Mouse (Mus musculus): ENCODE data around the gene Prkag1.

Prkag1 gene

DNA sequence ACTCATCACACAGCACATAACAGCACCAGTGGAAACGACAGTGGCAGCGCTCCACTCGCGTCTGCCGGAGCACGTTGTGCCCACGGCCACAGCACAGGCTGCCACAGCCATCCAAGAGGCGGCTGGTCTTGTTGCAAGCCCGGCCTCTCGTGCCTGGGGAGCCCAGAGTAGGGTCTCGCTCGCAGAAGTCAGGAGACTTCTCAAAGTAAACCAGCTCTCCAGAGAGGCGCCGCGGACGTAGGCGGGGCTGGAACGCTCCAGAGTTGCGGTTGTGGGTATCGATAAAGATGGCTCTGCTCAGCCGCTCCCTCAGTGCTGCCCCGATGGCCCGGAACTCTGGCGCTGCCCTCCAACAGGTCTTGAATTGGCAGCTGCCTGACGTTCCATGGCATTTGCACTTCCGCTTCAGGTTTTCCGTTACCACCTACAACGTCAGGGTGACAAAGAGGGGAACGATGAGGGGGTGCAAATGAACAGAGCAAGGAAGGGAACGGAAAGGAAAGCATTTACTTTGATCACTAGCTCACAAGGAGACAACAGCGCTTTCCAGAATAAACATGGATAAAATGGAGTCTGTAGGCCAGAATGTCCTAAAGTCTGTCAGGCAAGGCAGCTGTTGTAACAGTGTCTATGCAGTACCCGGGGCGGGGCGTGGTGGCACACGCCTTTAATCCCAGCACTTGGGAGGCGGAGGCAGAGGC is 58.7 kb downstream of the Prkag1 start:
- no peak for DNase-seq (ENCODE audit: low read depth, low spot score)

DNA sequence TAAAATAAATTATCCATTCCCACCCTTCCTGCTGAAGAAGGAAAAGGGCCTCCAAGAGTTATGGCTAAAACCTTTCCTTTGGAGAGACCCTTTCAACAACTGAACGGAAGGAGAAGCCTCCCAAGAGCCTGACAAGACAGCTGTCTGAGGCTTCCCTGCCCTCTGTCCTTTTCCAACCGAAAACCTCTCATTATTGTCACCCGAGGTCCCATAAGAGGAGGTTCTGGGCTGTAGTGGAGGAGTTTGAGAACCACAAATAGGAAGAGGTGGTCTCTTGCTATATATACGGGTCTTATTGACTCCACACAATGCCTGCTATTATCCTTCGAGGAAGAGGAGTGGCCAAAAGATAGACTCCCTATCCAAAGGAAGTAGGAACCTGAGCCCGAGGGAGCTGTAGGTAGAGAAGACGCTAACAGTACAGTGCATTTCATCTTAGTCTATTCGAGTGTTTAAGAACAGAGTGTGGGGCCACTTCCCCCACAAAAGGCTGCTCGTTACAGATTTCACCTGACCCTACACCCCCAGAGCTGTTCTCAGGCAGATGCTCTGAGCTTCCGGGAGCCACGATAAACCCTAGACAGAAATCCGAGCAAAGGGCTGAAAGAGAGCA is 59.4 kb downstream of the Prkag1 start:
- DNase-seq (ENCODE audit: low read depth, low spot score), result no peak

DNA sequence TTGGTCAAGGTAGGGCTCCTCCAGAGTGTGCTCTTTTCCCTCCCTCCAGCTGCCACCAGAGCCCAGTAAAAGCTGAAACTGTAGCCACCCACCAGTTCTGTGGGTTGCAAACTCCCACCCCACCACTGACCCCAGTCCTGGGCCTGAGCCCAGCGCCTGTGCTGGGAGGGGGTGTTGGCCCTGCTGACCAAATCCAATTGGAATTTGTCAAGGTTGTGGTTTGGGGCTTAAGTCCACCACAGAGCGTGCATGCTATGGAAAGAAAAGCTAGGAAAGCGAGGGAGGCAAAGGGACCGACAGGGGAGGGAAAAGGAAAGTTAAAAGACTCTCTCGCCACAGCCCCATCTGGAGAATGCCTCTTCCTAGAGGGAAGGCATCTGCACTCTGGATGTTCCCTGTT is 63.1 kb downstream of the Prkag1 start:
- no peak for DNase-seq (ENCODE audit: low read depth, low spot score)

DNA sequence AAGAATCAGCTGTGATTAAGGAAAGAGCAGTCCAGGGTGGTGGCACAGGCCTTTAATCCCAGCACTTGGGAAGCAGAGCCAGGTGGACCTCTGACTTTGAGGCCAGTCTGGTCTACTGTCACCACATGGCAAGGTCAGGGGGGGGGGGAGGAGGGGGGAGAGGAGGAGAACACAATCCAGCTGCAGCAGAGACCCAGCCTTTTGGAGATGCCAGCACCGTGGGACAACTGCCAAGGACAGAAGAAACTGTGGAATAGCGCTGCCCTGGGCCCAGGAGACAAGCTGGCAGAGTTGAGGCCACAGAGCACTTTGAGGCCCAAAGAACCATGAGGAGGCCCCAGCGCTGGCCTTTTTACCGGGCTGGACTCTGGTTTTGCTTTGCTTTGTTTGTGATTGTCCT is 65.4 kb downstream of the Prkag1 start:
- no peak for DNase-seq (ENCODE audit: low read depth, low spot score)

All from brain, embryonic 18.5 days (tissue).